Mouse (Mus musculus) thymus, postnatal 25 days (tissue): ENCODE data around the gene Adgrv1.

Experiments used
- DNase-seq: peaks from one replicate; pipeline ENCODE4 v3.0.0; 2022

The Adgrv1 gene

DNA sequence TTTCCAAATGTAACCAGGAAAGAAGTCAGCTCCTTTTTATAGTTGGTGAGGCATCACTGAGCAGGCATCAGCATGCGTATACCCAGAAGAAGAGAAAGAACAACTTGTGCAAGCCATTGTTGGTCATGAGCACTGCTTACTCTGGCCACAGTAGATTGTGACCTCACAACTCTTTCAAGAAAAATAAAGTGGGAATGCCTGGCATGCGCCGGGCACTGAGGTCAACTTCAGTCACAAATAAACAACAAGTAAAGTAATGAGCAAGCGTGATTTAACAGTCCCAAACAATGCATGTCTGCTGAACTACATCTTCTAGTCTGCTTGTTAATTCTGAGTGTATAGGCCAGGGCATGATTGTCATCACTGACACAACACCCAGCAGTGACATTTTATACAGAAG lies 499.6 kb downstream of the Adgrv1 start:
- no peak for DNase-seq

DNA sequence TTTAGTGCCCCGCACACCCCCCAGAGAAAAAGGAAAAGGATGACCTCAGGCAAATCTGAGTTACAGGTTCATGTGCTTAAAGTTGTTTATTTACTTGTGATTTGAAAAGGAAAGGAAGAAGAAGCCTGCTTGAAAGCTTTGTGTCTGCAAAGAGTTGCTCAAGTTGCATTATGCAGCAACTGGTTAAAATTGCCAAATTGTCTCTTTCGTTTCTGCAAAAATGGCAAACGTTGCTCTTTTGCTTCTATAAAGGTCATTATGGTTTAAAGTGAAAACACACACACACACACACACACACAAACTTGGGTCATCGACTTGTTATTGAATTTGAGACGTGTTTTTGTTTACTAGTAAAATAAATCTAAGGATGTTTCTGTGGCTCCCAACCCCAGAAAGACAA lies 500.3 kb downstream of the Adgrv1 start:
- no peak for DNase-seq

DNA sequence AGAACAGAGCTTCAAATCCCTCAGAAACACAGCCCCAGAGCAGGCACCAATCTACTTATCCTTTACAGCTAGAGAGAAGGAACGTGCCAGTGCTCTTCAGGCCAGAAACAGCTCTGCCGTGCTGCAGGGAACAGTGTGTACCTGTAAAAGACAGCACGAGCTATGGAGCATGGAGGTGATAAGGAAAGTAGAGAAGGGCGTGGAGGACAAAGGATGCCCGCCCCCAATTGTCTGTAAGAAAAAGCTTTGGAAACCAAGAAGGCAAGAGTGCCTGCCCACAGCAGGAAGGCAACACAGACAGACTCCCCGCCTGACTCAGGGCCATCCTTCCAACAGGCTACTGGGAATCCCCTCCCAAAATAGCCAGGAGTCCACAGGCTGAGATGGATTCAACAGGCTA lies 501.1 kb downstream of the Adgrv1 start:
- DNase-seq: no peak

DNA sequence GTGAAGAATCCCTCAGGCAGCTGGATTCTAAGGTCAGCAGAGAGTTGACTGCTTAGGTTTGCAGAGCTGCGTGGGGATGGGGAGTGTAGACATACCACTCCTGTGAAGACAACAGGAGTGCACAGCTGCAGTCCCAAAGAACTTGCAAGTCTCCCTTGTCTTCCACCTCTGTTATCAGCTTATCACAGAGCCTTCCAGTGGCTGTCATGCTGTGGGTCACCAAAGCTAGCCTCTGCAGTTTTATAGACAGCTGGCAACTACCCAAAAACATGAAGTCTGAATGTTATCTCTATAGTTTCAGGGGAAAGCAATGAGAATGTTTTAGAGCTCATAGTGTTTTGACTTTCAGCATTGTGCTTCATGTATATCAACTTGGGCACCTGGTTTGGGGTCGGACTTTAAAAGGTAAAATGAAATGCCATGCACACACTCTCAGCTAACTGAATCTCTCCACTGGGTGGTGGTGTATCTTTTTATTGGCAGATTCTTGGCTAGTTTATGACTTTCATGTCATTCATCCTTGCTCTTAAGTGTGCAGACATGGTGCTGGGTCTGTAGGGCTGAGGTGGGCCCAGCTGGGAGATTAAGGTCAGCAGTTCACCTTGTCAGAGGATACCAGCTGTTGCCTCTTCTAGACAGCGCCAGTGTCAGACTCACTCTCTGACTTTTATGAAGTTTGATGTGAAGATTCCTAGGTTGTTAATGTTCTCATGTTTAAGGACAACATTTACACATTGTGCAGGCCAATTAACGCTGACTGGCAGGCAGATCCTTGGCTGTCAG lies 502.0 kb downstream of the Adgrv1 start:
- no peak for DNase-seq

DNA sequence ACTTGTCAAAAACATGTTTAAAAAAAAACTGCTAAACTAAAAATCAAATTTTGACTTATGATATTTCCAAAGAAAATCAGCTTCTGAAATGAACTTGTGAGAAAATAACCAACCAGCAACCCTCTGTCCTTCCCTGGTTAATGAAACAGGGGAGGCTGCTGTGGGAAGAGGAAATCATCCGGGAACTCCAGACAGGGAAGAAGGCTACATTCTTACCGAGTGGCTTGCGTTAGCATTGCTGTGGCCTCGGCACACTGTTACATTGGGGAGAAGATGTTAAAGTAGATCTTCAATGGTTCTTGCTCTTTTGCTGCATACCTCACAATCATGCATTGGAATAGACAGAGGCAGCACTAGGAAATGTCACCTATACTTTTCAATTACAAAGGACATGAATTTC lies 507.1 kb downstream of the Adgrv1 start:
- no peak for DNase-seq

DNA sequence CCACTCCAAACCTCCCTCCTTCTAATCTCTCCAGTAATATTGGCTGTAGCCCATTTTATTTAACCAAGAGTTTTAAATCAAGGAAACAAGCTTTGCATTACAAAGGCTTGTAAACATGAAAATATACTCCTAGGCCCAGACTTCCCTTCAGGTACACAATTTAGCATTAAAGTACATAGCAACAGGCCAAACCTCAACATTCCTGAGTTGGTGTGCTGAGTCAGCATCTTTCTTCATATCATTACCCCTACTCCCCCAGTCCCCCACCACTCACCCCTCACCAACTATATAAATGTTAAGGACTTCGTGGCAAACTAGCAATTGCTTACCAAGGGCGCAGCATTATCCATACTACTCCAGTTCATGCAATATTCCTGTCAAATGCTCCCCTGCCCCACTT lies 510.7 kb downstream of the Adgrv1 start:
- DNase-seq: no peak

DNA sequence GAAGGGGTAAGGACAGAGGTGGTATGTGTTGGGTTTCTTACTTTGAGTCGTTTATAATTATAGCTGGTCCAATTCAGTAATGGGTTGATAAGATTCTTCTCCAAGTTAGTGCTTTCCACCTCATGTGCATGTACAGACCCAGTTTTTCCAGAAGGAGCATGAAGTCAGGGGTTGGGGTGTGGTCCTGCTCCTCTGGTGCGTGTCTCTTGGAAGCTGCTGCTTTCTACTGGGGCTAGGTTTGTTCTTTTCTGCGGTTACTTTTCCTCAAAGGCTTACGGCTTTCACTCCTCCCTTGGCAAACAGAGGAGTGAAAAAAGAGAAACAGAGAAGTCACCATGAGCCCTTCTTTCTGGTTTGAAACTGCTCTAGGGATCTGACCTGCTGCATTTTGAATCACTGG lies 522.5 kb downstream of the Adgrv1 start:
- no peak for DNase-seq

DNA sequence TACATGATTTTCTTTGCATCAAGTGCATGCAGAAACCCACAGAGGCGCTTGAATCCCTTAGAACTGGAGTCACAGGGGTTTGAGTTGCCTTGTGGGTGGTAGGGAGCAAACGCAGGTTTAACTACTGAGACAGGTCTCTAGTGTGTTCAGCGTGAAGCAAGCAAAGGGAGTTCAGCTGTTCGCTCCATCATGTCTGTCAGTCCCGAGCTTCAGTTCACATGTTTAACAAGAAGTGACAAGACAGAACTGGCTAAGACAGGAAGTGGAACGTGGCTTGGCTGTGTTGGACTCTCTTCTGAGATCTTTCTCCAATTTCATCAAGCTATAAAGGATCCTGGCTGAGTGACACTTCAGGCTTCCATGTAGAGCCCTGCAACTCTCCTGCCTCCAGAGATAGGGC lies 523.3 kb downstream of the Adgrv1 start:
- no peak for DNase-seq

DNA sequence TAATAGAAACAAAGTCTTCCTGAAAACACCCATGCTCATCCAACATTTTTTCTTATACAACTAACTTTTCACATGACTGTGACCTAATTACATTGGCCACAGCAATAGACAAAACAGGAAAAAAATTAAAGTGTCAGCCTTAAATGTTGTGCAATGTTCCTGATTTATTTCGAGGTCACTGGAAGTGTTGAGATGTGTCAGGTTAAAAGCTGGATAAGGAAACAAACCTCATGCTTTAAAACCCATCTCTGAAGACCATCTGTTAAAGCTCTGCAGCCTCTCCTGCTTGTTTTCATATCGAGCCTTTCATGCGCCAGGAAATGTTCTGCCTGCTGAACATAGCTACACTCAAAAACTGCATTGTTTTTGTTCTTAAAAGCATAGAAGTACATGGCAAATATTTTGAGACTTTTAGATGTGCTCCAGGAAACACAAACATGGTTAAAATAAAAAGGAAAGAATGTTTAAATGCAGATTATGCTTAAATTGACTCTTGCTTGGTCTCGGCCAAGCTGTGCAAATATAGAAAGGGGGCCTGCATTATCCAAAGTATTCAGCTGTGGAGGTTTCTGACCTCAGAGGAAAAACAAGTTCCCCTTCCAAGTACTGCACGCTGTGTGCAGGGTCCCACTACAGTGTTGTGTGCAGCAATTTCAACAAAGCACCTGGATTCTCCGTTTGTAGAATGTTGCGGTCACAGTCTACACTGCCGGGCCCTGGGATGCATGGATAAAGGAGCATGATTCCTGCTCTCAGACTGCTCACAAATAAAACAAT lies 524.2 kb downstream of the Adgrv1 start:
- no peak for DNase-seq

DNA sequence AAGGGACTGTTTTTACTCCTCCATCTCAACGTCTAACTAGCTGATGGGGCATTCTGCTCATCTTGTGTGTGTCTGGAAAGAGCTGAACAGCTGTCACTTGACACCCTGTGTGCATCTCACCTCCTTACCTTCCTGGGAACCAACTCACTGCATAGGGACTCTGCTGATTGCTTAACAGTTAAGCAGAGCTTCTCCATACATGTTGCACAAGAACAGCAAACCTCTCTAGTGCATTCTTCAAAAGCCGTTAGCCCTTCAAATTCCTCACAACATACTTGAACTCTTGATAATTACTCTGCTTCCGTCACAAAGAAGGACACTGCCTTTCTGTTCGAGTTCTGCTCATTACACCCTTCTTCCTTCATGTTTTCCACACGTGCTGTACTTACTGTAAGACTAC lies 525.5 kb downstream of the Adgrv1 start:
- no peak for DNase-seq

DNA sequence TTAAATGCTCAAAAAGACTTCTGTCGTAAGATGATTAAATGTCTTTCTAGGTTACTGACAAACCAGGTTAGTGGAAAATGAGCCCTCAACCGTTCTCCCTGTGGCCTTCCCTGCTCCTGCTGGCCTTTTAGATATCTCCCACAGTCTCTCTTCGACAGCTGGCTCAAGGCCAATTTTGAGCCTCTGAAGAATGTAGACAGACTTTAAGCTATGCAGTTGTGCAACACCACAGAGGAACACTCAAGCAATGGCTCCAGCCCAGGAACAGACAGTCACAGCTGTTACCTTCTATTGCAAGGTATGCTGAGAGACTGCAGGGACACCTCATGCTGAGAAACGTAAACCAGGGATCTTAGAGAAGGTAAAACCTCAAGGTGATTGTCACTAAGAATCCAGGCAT lies 529.2 kb downstream of the Adgrv1 start:
- DNase-seq: no peak

DNA sequence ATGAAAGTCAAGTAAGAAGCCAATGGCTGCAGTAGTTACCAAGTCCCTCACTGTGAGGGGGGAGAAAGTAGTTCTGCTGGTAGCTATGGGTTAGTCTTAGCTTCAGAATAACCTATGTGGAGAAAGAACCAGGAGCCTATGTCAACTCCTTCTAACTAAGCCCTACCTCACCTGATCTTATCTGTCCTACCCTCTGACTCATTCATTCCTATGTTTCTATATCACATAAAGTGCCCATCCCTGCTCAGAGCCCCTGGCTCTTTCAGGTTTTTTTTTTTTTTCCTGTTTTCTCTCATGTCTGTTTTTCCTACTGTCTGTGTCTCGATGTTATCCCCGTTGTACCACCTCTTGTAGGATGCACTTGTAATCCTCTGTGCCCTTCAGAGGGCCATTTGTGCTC lies 536.5 kb downstream of the Adgrv1 start:
- DNase-seq: no peak

DNA sequence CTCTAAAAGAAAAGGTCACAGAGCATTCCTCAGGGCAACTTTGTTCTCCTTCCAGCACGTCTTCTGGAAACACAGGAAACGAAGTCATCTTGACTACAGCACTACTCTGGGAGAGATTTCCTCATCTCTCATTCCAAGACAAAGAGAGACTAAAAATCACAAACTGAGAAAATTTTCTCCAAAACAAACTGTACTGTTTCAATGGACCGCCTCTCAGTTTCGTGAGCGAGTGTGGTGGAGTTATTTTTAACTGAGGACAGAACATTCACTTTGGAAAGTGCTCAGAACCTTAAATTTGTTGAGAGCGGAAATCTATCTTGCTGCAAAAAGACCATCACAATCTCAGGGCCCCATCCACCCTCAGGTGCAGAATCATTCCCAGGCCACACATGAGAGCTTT lies 538.4 kb downstream of the Adgrv1 start:
- no peak for DNase-seq

DNA sequence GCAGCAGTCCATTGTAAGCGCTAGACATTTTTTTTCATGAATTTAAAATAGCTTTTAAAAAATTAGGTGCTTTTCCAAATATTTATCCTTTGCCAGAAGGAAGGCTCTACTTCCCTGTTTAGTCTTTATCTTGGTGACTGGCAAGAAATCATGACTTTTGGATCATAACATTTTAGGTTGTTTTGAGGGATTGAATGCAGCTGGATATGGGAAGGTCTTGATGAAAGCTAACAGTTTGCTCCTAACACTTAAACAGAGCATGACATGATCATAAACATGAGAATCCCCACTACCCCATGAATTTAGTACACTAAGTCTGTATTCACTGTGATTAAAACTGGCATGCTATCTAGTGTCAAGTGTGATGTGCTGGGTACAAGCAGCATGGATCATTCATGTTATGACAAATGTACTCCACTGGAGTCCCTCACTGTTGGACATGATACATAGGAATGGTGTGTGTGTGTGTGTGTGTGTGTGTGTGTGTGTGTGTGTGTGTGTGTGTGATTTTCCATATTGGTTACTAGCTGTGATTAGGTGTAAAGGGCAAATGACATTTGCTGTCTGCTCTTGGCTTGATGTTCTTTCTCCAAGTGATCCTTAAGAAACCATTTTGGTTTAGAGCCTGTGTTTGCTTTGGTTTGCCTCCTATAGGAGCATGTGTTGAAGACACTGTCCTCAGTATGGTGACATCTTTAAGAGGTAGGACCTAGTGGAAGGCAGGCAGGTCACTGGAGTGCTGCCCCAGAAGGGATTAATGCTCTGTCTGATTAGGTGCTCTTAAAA lies 542.7 kb downstream of the Adgrv1 start:
- no peak for DNase-seq

DNA sequence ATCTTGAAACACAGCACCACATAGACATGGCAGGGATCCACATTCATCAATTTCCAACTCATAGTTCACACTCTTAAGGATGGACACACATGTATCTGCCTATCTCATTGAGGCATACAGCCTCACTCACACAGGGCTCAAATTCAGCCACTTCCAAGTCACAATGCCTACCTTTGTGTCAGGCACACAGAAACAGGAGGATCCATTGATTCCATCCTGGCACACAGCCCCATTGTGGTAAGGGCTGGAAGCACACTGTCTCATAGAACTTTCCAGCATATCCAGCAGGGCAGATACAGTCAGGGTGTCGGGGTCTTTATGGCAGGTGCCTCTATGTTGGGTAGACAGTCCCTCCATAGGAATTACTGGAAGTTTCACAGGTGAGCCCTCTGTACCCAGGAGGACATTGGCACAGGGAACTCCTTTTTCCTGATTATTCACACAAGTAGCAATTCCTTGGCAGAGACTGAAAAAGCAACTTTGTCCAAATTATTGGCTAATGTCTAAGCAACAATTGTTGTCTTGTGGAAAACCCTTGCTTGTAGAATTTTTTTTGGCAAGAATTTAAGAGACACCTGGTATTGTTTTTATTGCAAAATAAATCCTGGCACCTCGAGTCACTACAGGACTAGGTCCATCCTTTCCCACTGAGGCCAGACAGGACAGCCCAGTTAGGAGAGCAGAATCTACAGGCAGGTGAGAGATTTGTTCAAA lies 545.8 kb downstream of the Adgrv1 start:
- DNase-seq: no peak

DNA sequence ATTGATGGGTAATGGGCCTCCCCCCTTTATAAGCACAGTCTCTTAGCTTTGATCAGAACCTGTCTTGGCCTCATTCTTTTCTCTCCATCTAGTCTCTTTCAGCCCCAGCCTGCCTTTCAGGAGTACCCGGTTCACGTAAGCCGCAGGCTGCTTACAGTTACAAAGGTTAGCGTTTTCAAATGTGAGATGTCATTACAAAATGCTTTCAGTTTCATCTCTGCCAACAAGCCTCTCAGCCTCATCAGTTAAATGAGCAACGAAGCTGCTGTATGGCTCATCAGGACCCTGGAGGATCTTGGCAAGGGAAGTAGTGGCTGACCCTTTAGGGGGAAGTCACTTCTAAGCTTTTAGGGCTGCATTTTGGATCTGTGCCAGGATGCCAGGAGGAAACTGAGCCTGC lies 560.7 kb downstream of the Adgrv1 start:
- no peak for DNase-seq

DNA sequence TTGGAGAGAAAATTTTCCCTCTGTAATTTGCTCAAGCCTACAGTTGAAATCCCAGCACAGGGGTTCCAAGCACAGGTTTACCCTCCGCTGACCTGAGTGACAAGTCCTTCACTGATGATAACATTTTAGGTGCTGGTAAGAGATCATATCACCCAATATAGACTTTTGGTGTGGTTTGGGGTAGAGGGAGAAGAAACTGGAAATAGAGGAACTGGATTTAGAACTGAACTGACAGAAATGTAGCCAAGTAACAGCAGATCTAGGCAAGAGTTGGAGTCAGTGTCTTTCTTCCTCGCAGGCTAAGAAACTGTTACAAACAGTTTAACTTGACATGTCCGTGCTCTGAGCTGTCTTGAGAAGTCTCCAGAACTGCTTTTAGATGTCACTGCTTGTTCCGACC lies 581.5 kb downstream of the Adgrv1 start:
- no peak for DNase-seq

DNA sequence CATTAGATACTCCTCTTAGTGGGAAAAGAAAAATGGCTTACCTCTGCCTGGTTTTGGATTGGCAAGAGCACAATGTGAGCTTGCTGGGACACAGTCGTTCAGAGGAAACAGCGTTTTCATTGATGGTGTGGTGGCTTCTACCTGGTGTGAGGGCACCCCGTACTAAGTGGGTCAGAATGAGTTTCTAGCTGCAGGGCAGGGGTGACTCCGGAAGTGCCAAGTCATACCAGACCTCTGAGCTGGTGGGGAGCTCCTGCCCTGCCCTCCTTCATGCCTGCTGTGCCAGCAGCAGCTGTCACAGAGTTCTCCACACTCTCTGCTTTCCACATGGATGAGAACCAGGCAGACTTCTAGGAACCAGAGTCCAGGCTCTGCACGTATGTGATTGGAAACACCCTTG lies 582.0 kb downstream of the Adgrv1 start:
- no peak for DNase-seq

DNA sequence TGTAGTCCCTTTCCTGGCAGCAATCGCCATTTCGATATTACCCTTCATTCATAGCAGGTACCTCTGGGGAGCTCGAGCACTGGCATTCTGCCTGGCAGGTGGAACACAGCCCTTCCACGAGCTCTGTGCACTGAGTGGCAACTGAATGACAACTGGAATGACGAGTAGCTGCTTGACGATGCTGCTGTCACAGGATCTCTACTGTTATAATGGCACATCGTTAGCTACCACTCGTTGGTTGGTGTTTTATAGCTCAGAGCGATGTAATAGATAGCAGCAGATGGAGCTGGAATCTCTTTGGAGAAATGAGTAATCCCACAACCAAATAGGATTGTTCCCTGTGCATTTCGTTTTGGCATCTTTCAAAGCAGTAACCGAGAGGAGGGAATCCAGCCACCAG lies 587.6 kb downstream of the Adgrv1 start:
- DNase-seq: no peak
